Mouse (Mus musculus) urinary bladder, postnatal 10 days (tissue): ENCODE measurements around the gene Hist1h2bc.
"Not testable (repeated sequence)": the region's sequence is repeated elsewhere in the genome, so short reads cannot be mapped to it uniquely, and the experiment has no call there.

Experiments
- DNase-seq: peaks from one replicate; pipeline ENCODE4 v3.0.0; 2022; ENCODE audit warnings: low spot score

Hist1h2bc gene

DNA sequence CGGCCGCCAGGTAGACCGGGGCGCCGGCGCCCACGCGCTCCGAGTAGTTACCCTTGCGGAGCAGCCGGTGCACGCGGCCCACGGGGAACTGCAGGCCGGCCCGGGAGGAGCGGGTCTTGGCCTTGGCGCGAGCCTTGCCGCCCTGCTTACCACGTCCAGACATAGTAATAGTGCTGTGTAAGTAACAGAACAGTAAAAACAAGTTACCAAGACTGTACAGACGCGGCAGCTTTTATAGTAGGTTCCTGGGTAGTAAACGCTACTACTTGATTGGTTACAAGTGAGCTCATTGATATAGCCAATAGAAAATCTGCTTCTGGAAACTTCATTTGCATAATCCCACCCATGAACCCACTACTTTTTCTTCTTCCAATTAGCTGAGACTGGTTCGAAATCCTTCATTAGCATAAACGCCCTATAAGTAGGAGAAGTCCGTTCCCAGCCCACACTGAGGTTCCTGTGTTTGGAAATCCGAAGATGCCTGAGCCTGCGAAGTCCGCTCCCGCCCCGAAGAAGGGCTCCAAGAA, at the start of gene Hist1h2bc, which contains the start of gene Hist1h2ac:
Hist1h2bc (plus strand) TSS at position 445 of the 527 bp plus-strand sequence.
Hist1h2ac (minus strand) TSS at position 194 of the 527 bp plus-strand sequence.
- no peak for DNase-seq

DNA sequence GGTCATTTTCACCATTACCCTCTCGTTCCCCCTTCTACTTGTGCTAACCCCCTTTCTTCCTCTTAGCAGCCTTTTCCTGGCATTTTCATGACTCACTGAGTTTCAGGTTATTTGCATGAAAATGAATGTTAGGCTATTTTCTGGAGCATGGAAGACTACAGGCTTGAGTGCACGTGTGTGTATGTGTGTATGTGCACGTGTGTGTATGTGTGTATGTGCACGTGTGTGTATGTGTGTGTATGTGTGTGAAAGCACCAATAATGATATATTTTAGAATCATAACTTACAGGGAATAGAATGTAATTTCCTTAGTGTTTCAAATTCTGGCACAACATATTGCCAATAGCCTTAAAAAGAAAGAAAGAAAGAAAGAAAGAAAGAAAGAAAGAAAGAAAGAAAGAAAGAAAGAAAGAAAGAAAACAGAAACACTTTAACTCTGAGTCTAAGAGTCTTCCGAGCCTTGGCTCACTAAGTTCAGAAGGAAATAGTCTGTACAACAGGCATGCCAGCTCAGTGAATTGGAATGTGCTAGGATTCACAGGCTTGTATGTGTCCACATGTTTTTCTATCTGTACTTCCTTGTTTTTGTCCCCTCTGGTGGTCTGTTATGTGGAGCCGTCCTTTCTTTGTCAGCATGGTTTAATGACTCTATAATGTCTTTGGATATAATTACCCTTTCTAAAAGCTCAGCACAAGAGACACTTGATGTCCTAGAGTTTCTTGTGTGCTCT, 24.2 kb upstream of the Hist1h2bc start:
- DNase-seq = no peak

DNA sequence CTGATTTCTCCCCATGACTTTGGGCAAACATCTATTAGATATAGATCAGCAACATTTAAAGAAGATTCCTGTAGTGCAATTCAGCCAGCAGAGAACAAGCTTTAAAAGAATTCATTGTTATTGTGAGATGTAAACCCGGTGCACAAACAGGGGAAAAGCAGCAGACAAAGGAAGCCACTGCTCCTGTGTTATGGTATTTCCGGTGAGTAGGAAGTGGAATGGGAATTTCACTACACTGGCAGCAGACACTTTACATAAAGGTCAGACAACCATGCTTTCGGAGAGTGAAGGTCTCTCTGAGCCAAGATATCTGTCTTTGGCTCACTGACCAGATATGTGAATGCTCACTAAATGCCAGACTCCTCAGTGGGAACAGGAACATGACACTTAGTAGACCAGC, 21.5 kb upstream of the Hist1h2bc start:
- no peak for DNase-seq

DNA sequence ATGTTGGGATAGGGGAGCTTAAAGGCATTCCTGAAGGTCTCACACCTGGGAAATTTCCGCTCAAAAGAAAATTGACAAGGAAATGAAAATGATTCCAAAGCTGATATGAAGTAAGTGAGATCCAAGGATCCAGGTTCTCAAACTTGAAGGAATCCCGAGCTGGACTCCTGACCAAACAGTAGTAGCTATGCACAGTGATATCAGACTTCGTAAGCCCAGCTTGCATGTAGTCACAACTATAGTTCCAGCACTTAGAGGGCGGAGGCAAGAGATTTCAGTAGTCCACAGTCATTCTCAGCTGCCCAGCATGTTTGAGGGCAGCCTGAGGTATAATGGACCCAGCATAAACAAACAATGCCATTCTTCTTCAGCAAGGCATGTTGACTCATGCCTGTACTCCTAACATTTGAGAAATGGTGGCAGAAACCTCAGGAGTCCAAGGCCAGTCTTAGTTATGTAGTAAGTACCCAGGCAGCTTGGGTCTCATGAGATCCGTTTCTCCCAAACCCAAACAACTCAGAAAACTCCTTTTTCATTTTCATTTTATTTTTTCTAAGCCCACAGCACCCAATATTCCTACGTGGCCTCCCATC, 1.9 kb upstream of the Hist1h2bc start:
- DNase-seq = no peak

DNA sequence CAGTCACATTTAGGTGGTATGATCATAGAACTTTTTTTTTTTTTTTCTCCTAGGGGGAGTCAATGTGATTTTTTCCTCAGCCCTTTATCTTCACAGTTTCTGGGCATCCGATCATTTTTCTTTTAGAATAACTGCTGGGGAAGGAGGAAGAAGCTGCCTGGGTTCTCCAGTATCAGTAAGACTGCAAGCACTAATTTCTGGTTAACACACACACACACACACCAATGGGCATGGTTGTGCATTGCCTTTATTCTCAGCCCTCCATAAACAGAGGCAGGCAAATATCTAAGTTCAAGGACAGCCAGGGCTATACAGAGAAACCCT, 1.4 kb upstream of the Hist1h2bc start:
- DNase-seq = no peak

DNA sequence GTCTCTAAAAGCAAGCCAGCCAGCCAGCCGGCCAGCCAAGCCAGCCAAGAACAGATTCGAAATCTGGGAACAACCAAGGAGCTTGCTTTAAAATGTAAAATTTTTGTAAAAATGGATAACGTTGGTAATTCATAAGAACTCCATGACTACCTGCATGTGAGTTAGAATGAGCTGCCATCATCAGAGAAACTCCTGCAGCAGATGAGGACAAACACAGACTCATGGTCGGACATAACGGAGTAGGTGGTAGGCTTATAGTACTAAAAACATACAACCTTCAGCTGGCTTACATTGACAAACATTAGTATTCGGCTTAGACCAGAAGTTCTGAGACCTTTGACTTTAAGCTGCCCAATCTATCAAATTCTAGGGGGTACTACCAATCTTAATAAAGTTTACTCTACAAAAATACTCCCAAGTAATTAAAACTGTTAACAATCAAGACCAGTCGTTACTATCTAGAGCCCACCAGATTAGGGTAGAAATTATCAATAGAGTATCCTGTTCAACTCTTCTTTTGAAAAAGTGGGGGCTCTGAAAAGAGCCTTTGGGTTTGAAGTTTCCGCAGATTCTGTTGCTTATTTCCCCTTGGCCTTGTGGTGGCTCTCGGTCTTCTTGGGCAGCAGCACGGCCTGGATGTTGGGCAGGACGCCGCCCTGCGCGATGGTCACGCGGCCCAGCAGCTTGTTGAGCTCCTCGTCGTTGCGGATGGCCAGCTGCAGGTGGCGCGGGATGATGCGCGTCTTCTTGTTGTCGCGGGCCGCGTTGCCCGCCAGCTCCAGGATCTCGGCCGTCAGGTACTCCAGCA, 848 bp upstream of the Hist1h2bc start:
- not testable (repeated sequence) for DNase-seq

GRCm38 (mm10) chr13:23684295-23684945, 421 bp downstream of the Hist1h2bc start:
- not testable (repeated sequence) for DNase-seq

- DNase-seq = no peak
Observed at GRCm38 (mm10) chr13:23685121-23685861, 1.3 kb downstream of the Hist1h2bc start.

DNA sequence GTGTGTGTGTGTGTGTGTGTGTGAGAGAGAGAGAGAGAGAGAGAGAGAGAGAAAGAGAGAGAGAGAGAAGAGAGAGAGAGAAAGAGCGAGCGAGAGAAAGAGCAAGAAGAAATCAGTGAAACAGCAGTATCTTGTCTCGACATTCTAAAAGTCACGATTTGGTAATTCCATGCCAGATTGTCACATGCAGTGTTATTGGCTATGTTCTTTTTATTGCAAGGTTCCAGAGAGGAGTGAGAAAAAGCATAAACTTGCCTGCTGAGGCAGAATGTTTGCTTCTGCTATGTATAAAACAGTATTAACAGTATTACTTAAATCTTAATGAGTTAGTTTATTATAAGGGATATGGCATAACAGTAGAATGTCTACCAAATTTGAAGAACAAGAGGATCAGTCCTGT, 2.0 kb downstream of the Hist1h2bc start:
- no peak for DNase-seq

DNA sequence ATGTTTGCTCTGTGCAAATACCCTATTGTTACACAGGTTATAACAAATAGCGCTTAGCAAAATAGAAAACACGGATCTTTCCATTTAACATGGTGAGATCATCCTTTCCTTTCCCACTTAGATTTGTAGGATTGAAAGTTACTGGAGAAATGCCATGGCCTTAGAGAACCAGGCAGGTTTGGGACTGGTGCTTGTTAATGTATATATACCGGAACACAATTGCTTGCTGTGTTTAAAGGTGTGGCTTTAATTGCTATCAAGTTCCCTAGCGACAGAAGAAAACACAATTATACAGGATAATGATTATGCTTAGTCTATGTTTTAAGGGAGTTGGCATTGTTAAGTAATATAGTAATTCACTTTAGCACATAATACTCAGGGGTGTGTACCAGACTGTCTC, 3.2 kb downstream of the Hist1h2bc start:
- DNase-seq = no peak

GRCm38 (mm10) chr13:23687907-23688306, 3.9 kb downstream of the Hist1h2bc start:
- DNase-seq = no peak

DNA sequence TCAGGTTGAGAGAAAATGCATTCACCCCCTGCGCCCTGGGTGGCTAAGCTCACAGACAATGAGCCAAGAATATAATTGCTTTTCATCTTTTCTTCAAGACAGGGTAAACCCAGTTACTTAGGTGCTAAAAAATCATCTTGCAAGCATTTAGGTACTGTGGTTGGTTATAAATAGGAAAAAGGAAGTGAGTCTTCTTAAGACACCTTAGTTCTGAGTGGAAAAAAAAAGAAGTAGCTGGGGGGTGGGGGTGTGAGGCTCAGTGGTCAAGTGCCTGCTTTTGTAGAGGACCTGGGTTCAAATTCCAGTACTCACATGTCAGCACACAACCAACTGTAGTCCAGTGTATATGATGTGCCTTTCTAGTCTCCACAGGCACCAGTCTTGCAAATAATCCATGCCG, 5.0 kb downstream of the Hist1h2bc start:
- no peak for DNase-seq

GRCm38 (mm10) chr13:23689459-23689858, 5.5 kb downstream of the Hist1h2bc start:
- DNase-seq = no peak

- no peak for DNase-seq
Observed at GRCm38 (mm10) chr13:23693856-23694440, 9.9 kb downstream of the Hist1h2bc start.

DNA sequence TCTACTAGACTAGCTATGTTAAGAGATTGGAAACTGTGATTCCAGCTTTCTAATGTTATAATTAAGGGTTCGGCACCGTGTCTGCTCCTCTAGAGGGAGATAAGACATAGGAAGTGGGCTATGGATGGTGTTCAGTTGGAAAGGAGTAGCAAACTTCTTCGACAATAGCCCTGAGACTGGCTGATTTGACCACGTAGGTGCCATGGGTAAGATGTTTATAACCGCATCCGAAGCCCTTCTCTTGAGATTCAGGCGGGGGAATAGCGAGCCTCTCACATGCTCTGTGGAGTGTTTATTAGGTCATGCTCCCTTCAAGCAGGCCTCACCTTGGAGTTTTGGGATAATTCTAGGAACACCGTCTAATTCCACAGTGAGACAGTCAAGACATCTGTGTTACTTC, 11.0 kb downstream of the Hist1h2bc start:
- DNase-seq = no peak

GRCm38 (mm10) chr13:23695514-23695913, 11.5 kb downstream of the Hist1h2bc start, which contains the start of gene Hist1h1t:
Gene Hist1h1t (plus strand): TSS chr13:23695814.
- DNase-seq = no peak

DNA sequence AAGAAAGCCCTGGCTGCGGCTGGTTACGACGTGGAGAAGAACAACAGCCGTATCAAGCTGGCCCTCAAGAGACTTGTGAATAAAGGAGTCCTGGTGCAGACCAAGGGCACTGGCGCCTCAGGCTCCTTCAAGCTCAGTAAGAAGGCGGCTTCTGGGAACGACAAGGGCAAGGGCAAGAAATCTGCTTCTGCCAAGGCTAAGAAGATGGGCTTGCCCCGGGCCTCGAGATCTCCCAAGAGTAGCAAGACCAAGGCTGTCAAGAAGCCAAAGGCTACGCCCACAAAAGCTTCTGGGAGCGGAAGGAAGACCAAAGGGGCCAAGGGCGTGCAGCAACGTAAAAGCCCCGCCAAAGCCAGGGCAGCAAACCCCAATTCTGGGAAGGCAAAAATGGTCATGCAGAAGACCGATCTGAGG, 12.1 kb downstream of the Hist1h2bc start:
- no peak for DNase-seq

GRCm38 (mm10) chr13:23697491-23698299, 13.7 kb downstream of the Hist1h2bc start:
- no peak for DNase-seq

DNA sequence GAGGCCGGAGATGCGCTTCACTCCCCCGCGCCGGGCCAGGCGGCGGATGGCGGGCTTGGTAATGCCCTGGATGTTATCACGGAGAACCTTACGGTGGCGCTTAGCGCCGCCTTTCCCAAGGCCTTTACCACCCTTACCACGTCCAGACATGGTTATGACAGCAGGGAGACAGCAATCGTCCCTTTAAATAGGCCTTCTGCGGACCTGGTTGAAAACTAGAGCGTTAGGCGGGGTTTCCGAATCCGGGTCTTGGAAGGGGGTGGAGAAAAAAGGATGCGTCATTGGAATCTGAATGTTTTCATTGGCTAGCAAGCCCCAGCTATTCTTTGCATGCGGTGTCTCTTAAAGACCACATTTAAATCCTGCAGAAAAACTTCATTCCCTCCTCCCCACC, 14.3 kb downstream of the Hist1h2bc start, which contains the start of gene Hist1h4c:
Hist1h4c (minus strand) TSS at position 155 of the 394 bp plus-strand sequence.
- DNase-seq = peak; percentile 93

DNA sequence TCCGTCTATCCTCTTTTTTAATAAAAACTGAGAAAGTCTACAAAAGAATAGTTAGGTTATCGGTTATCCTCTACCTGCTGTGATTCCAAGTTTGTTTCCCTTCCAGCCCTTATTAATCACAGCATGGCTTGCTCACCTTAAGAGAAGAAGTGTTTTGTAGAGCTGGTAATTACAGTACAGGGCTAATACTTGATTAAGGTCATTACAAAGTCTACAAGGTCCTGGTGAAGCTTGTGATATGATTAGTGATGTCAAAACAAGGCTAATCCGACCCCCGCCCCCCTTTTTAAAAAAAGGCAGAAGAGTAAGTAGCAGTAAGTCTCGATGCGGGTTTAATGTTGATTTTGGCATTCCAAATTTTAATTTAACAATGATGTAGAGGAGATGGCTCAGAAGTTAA, 15.0 kb downstream of the Hist1h2bc start:
- DNase-seq = no peak
